ENCODE assay signal across 21 mouse cellular contexts in genomic region chr10:93397711-93398110, GRCm38 (mm10).
"Had no signal": no experiment of that assay in that cellular context is flagged by ENCODE, and none has a peak within 500 bp of the region (broad histone marks: within the 10 kb centered on the region; RNA-seq: fewer than 3 reads in every experiment).

No protein-coding gene starts in this region.

- H3K4me1 ChIP-seq: limb, embryonic 15.5 days; liver, embryonic 15.5 days; midbrain, embryonic 10.5 days; midbrain, embryonic 13.5 days; stomach, embryonic 15.5 days had no signal

- H3K9ac ChIP-seq: limb, embryonic 12.5 days; limb, embryonic 15.5 days; liver, embryonic 15.5 days; midbrain, embryonic 13.5 days; stomach, embryonic 15.5 days had no signal

- H3K9me3 ChIP-seq: limb, embryonic 12.5 days; limb, embryonic 15.5 days; liver, embryonic 15.5 days; midbrain, embryonic 10.5 days; midbrain, embryonic 13.5 days; stomach, embryonic 15.5 days had no signal

- H3K4me2 ChIP-seq: limb, embryonic 12.5 days; limb, embryonic 15.5 days; liver, embryonic 11.5 days; liver, embryonic 15.5 days; midbrain, embryonic 13.5 days; stomach, embryonic 15.5 days had no signal

- H3K4me3 ChIP-seq: limb, embryonic 12.5 days; limb, embryonic 15.5 days; liver, embryonic 15.5 days; midbrain, embryonic 10.5 days; midbrain, embryonic 13.5 days; stomach, embryonic 15.5 days had no signal

- H3K36me3 ChIP-seq: limb, embryonic 12.5 days; limb, embryonic 15.5 days; liver, embryonic 15.5 days; midbrain, embryonic 10.5 days; midbrain, embryonic 13.5 days; stomach, embryonic 15.5 days had no signal

- DNase-seq: kidney, adult 18-20 months; kidney, adult 9 months; kidney, postnatal 14 days; kidney, postnatal 4 days; left cerebral cortex, postnatal 4 days; lung, adult 2 months; lung, postnatal 14 days; lung, postnatal 4 days; right cerebral cortex, adult 18-20 months; right cerebral cortex, postnatal 25 days; spleen, adult 18-20 months; thymus, adult 18-20 months; thymus, postnatal 36 days had no signal

- H3K27me3 ChIP-seq: limb, embryonic 12.5 days; limb, embryonic 15.5 days; liver, embryonic 15.5 days; midbrain, embryonic 13.5 days; stomach, embryonic 15.5 days had no signal

- H3K27ac ChIP-seq: limb, embryonic 12.5 days; limb, embryonic 15.5 days; liver, embryonic 15.5 days; midbrain, embryonic 10.5 days; midbrain, embryonic 13.5 days; stomach, embryonic 15.5 days had no signal

- ATAC-seq: midbrain, embryonic 13.5 days; midbrain, embryonic 16.5 days had no signal
